Mouse (Mus musculus): ENCODE measurements around the gene Gtpbp3. TPM values are rescaled to one million over a fixed set of nuclear protein-coding genes. Genes with fewer than 3 reads are reported as not detected.
"Not testable (repeated sequence)": the region's sequence is repeated elsewhere in the genome, so short reads cannot be mapped to it uniquely, and the experiment has no call there.

Gene Gtpbp3
- polyA plus RNA-seq, 1 experiment, result 6.1 TPM

- TF ChIP-seq POLR2A (IDR thresholded peaks at IDR 0.05; ENCODE audit: control insufficient read depth, low read depth, low read length) (no peak), CTCF (IDR thresholded peaks at IDR 0.05; ENCODE audit: control insufficient read depth, insufficient read depth, insufficient replicate concordance, low read depth, low read length) (no peak)
- Histone ChIP-seq H3K27me3 (ENCODE audit: control insufficient read depth, insufficient read depth, low read length) (no peaks in the 10 kb centered on the region), H3K36me3 (ENCODE audit: control insufficient read depth, insufficient read depth, low read length) (no peaks in the 10 kb centered on the region), H3K27ac (ENCODE audit: control insufficient read depth, insufficient read depth, low read depth, low read length) (no peak within 1 kb of the TSS), H3K4me1 (ENCODE audit: control insufficient read depth, insufficient read depth, low read length) (peaks cover 3% of the 10 kb centered on the region), H3K4me3 (ENCODE audit: control insufficient read depth, low read depth, low read length) (no peak within 1 kb of the TSS)
These were observed 37.5 kb downstream of the Gtpbp3 start, which contains the start of gene Ccdc194 for GRCm38 (mm10) chr8:71525226-71526050. Ccdc194 (minus strand) TSS chr8:71525711.

GRCm38 (mm10) chr8:71526272-71526671, 38.4 kb downstream of the Gtpbp3 start:
- Histone ChIP-seq H3K27me3 (ENCODE audit: control insufficient read depth, insufficient read depth, low read length) (no peaks in the 10 kb centered on the region), H3K4me3 (ENCODE audit: control insufficient read depth, low read depth, low read length) (no peak overlapping the region), H3K36me3 (ENCODE audit: control insufficient read depth, insufficient read depth, low read length) (no peaks in the 10 kb centered on the region), H3K4me1 (ENCODE audit: control insufficient read depth, insufficient read depth, low read length) (peaks cover 3% of the 10 kb centered on the region), H3K27ac (ENCODE audit: control insufficient read depth, insufficient read depth, low read depth, low read length) (no peak overlapping the region)
- TF ChIP-seq POLR2A (IDR thresholded peaks at IDR 0.05; ENCODE audit: control insufficient read depth, low read depth, low read length) (no peak), CTCF (IDR thresholded peaks at IDR 0.05; ENCODE audit: control insufficient read depth, insufficient read depth, insufficient replicate concordance, low read depth, low read length) (no peak)

- Histone ChIP-seq H3K4me1 (ENCODE audit: control insufficient read depth, insufficient read depth, low read length) (peaks cover 3% of the 10 kb centered on the region; the same call in 1 of the 2 replicates), H3K36me3 (ENCODE audit: control insufficient read depth, insufficient read depth, low read length) (no peaks in the 10 kb centered on the region), H3K4me3 (ENCODE audit: control insufficient read depth, low read depth, low read length) (no peak overlapping the region), H3K27me3 (ENCODE audit: control insufficient read depth, insufficient read depth, low read length) (no peaks in the 10 kb centered on the region), H3K27ac (ENCODE audit: control insufficient read depth, insufficient read depth, low read depth, low read length) (no peak overlapping the region)
- TF ChIP-seq CTCF (IDR thresholded peaks at IDR 0.05; ENCODE audit: control insufficient read depth, insufficient read depth, insufficient replicate concordance, low read depth, low read length) (no peak), POLR2A (IDR thresholded peaks at IDR 0.05; ENCODE audit: control insufficient read depth, low read depth, low read length) (no peak)
These were observed 39.4 kb downstream of the Gtpbp3 start for GRCm38 (mm10) chr8:71527162-71527870.

GRCm38 (mm10) chr8:71528362-71529073, 40.6 kb downstream of the Gtpbp3 start:
- H3K27ac ChIP-seq (ENCODE audit: control insufficient read depth, insufficient read depth, low read depth, low read length), result no peak overlapping the region
- H3K36me3 ChIP-seq (ENCODE audit: control insufficient read depth, insufficient read depth, low read length), result no peaks in the 10 kb centered on the region
- H3K4me1 ChIP-seq (ENCODE audit: control insufficient read depth, insufficient read depth, low read length), result peaks cover 3% of the 10 kb centered on the region; the same call in 1 of the 2 replicates
- H3K27me3 ChIP-seq (ENCODE audit: control insufficient read depth, insufficient read depth, low read length), result no peaks in the 10 kb centered on the region
- no peak overlapping the region for H3K4me3 ChIP-seq (ENCODE audit: control insufficient read depth, low read depth, low read length)
- TF ChIP-seq CTCF (IDR thresholded peaks at IDR 0.05; ENCODE audit: control insufficient read depth, insufficient read depth, insufficient replicate concordance, low read depth, low read length) (no peak), POLR2A (IDR thresholded peaks at IDR 0.05; ENCODE audit: control insufficient read depth, low read depth, low read length) (no peak)

GRCm38 (mm10) chr8:71530735-71531467, 43.0 kb downstream of the Gtpbp3 start:
- not testable (repeated sequence) for H3K4me3 ChIP-seq (ENCODE audit: control insufficient read depth, low read depth, low read length); H3K27me3 ChIP-seq (ENCODE audit: control insufficient read depth, insufficient read depth, low read length); H3K4me1 ChIP-seq (ENCODE audit: control insufficient read depth, insufficient read depth, low read length); H3K36me3 ChIP-seq (ENCODE audit: control insufficient read depth, insufficient read depth, low read length); H3K27ac ChIP-seq (ENCODE audit: control insufficient read depth, insufficient read depth, low read depth, low read length)

GRCm38 (mm10) chr8:71534263-71534810, 46.4 kb downstream of the Gtpbp3 start:
- Histone ChIP-seq H3K27me3 (ENCODE audit: control insufficient read depth, insufficient read depth, low read length) (no peaks in the 10 kb centered on the region), H3K4me1 (ENCODE audit: control insufficient read depth, insufficient read depth, low read length) (peaks cover 12% of the 10 kb centered on the region), H3K27ac (ENCODE audit: control insufficient read depth, insufficient read depth, low read depth, low read length) (no peak overlapping the region), H3K36me3 (ENCODE audit: control insufficient read depth, insufficient read depth, low read length) (no peaks in the 10 kb centered on the region), H3K4me3 (ENCODE audit: control insufficient read depth, low read depth, low read length) (no peak overlapping the region)
- no peak for TF ChIP-seq CTCF (IDR thresholded peaks at IDR 0.05; ENCODE audit: control insufficient read depth, insufficient read depth, insufficient replicate concordance, low read depth, low read length)
- no peak for TF ChIP-seq POLR2A (IDR thresholded peaks at IDR 0.05; ENCODE audit: control insufficient read depth, low read depth, low read length)

All from testis, adult 2 months (tissue).